Mouse (Mus musculus) heart, embryonic 16.5 days (tissue): ENCODE measurements around the gene Nt5dc3. TPM values are rescaled to one million over a fixed set of nuclear protein-coding genes. Genes with fewer than 3 reads are reported as not detected.

Experiments
- ATAC-seq: fragments of 200-750 bp; cut with Nextera tagmentation; replicated peaks from 2 replicates; pipeline ENCODE4 v1.8.0; 2017; ENCODE audit warnings: moderate number of reproducible peaks; ENCODE audit not compliant: insufficient read depth, low FRiP score; ENCODE audit errors: extremely low read depth
- H3K27ac ChIP-seq: fragments of 300-500 bp; sonication (generic); 2 replicates; pipeline ENCODE4 v1.5.1; 2014; ENCODE audit warnings: mild to moderate bottlenecking, low read length, control low read depth, moderate library complexity
- H3K27me3 ChIP-seq: fragments of 300-500 bp; sonication (generic); 2 replicates; pipeline ENCODE4 v1.6.1; 2014; ENCODE audit warnings: low read length, mixed read lengths; ENCODE audit not compliant: control insufficient read depth, insufficient read depth
- H3K36me3 ChIP-seq: fragments of 300-500 bp; sonication (generic); 2 replicates; pipeline ENCODE4 v1.6.1; 2014; ENCODE audit not compliant: control insufficient read depth, insufficient read depth
- H3K4me1 ChIP-seq: fragments of 300-500 bp; sonication (generic); 2 replicates; pipeline ENCODE4 v1.6.1; 2014; ENCODE audit warnings: low read length, mixed read lengths; ENCODE audit not compliant: control insufficient read depth, insufficient read depth
- H3K4me2 ChIP-seq: fragments of 300-500 bp; sonication (generic); 2 replicates; pipeline ENCODE4 v1.6.1; 2014; ENCODE audit warnings: low read depth, mild to moderate bottlenecking, control low read depth, low read length
- H3K4me3 ChIP-seq: fragments of 300-500 bp; sonication (generic); 2 replicates; pipeline ENCODE4 v1.5.1; 2014; ENCODE audit warnings: mild to moderate bottlenecking, control low read depth, low read length
- H3K9ac ChIP-seq: fragments of 300-500 bp; sonication (generic); 2 replicates; pipeline ENCODE4 v1.6.1; 2014; ENCODE audit warnings: low read length, control low read depth
- H3K9me3 ChIP-seq: fragments of 300-500 bp; sonication (generic); replicated peaks from 2 replicates; pipeline ENCODE4 v1.6.1; 2016; ENCODE audit warnings: low read length; ENCODE audit not compliant: control insufficient read depth
- WGBS: fragments of 180-500 bp; shearing (Covaris S2); extraction: QIAGEN DNeasy Blood & Tissue Kit; methylation state at CpG from one replicate; pipeline ENCODE4 v1.1.7; 2014; 5-methylcytosine and 5-hydroxymethylcytosine counted together
- polyA plus RNA-seq: library from polyadenylated mRNA; unstranded; fragments of >200 nt; fragmentation: Nextera tagmentation; extraction: Ambion mirVana; gene quantifications from 2 replicates; pipeline ENCODE4 v1.2.1, GENCODE M21; 2015

Gene Nt5dc3
- polyA plus RNA-seq, 1 experiment from 2014 or later = 4.8 TPM

DNA sequence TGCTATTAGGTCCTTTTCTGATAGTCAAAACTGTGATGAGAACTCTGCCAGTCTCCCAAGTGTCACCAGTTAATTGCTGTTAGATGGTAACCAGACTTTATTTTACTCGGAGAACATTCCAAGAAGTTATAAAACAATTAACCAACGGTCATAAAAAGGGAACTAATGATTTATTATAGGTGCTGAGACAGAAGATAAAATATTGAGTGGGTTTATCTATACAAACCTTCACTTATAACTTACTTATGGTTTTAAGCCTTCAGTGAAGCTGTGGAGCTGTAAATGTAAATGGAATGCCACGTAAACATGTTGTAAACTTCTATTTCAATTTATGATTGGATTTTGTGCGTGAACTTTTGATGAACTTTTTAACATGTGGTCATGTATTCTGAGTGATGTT, 5.4 kb upstream of the Nt5dc3 start:
- WGBS = 72% methylated on average over 4 of the region's 4 CpGs
- Histone ChIP-seq H3K9me3 (no peaks in the 10 kb centered on the region), H3K4me2 (no peak overlapping the region), H3K36me3 (no peaks in the 10 kb centered on the region), H3K4me1 (peaks cover 7% of the 10 kb centered on the region), H3K27ac (no peak overlapping the region), H3K27me3 (no peaks in the 10 kb centered on the region), H3K4me3 (no peak overlapping the region), H3K9ac (no peak overlapping the region)
- no peak for ATAC-seq

- Histone ChIP-seq H3K4me3 (no peak overlapping the region), H3K4me1 (peaks cover 20% of the 10 kb centered on the region), H3K9ac (no peak overlapping the region), H3K9me3 (no peaks in the 10 kb centered on the region), H3K27me3 (no peaks in the 10 kb centered on the region), H3K36me3 (no peaks in the 10 kb centered on the region), H3K27ac (no peak overlapping the region), H3K4me2 (no peak overlapping the region)
- WGBS = 64% methylated on average over 9 of the region's 9 CpGs
- ATAC-seq = no peak
Observed at GRCm38 (mm10) chr10:86776281-86776680, 2.5 kb upstream of the Nt5dc3 start.

DNA sequence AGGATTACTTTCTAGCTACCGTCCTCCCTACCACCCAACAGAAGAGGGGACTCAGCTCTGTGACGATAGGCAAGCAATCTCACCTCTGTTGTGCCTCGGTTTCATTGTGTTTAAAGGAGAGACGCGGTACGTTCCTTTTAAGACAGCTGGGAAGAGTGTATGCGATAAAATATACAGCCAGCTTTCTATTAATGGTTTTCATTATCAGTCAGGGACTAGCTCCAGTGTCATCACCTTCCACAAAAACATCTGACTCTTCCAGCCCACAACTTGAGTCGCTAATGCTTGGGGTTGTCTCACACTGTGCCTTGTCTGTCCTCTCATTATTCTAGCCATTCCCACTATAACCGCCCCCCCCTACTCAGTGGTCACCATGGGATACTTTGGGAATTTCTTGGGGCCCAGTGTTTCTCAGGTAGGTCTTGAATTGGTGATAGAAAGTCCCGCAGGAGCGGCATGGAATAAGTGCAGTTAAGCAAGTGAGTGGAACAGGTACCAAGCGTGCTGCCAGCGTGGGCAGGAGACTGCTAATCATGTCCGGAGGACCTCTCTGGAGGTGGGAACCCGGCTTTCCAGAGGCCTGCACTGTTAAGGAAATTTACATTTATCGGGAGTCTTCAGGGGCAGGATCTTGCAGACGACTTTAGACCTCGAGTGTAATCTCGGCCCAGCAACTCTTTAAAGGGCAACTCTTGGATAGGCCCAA, 1.0 kb upstream of the Nt5dc3 start:
- no peak for ATAC-seq
- Histone ChIP-seq H3K4me1 (peaks cover 28% of the 10 kb centered on the region), H3K9me3 (no peaks in the 10 kb centered on the region), H3K4me2 (peak overlapping the region; percentile 95), H3K27me3 (no peaks in the 10 kb centered on the region), H3K9ac (peak overlapping the region; percentile 72), H3K27ac (peak overlapping the region; percentile 95), H3K4me3 (peak overlapping the region; percentile 89), H3K36me3 (no peaks in the 10 kb centered on the region)
- WGBS = 23% methylated on average over 19 of the region's 19 CpGs

DNA sequence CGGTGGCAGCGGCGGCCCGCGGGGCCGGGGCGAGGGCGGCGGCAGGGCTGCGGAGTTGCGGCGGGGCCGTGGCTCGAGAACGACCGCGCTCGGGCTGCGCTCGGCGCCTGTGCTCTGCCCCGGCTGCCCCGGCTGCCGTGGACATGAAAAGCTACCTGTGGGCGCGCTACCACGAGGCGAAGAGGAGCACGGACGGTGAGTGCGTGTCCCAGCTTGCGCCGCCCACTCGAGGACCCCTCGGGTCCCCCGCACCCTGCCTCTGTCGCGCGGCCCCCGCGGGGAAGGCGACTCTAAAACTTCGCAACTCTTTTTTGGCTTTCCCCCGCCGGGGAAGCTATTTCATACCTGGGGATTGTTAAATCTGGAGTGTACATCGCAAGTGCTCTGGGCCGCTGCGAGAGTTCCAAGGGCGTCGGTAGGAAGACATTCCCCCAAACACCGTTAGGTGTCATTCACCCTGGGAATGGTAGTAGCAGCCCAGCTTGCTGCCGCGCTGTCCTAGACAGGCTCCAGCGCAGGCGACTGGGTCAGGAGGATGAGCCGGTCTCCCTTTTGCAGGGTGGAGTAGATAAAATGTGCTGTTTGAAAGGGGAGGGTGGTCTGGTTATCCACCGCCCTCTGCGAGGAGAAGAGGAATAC, 431 bp downstream of the Nt5dc3 start:
- Histone ChIP-seq H3K9me3 (no peaks in the 10 kb centered on the region), H3K36me3 (no peaks in the 10 kb centered on the region), H3K27ac (peak overlapping the region; percentile 82), H3K4me1 (peaks cover 28% of the 10 kb centered on the region), H3K4me2 (peak overlapping the region; percentile 95), H3K27me3 (no peaks in the 10 kb centered on the region), H3K9ac (peak overlapping the region; percentile 96), H3K4me3 (peak overlapping the region; percentile 89)
- under 1% methylated on average over 58 of the region's 58 CpGs for WGBS
- ATAC-seq = peak; percentile 18; the same call in 1 of the 2 replicates

DNA sequence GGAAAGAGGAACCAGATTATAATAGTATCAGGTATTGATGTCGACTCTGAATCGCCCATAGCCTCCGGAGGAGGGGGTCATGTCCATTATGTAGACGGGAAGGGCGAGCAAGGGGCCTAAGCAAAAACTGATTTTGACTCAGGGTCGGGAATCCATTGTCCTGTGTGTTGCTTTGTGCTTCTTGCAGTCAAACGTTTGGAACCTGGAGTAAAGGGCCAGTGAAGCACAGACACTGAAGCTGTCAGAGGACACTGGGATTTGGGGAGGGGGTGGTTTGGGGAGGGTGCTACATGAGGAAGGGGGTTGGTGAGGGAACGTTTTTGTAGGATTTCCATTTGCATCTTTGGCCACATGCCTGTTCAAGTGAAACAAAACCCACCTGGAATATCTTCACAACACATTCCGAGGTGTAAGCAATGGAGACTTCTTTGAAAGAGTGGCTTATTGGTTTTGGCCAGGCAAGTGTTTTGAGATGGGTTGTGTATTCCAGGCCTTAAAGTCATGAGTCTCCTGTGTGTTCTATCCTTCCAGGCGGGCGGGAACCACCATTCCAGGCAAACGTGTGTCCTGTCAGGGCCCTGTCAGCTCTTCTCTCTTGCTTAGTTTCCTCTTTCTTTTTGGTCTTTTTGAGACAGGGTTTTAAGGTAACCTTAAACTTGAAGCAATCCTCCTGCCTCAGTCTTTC, 1.2 kb downstream of the Nt5dc3 start:
- Histone ChIP-seq H3K27ac (peak overlapping the region; percentile 82), H3K9me3 (no peaks in the 10 kb centered on the region), H3K36me3 (no peaks in the 10 kb centered on the region), H3K9ac (peak overlapping the region; percentile 96), H3K27me3 (no peaks in the 10 kb centered on the region), H3K4me1 (peaks cover 31% of the 10 kb centered on the region), H3K4me3 (peak overlapping the region; percentile 89), H3K4me2 (peak overlapping the region; percentile 95)
- ATAC-seq = no peak
- 17% methylated on average over 12 of the region's 12 CpGs for WGBS

DNA sequence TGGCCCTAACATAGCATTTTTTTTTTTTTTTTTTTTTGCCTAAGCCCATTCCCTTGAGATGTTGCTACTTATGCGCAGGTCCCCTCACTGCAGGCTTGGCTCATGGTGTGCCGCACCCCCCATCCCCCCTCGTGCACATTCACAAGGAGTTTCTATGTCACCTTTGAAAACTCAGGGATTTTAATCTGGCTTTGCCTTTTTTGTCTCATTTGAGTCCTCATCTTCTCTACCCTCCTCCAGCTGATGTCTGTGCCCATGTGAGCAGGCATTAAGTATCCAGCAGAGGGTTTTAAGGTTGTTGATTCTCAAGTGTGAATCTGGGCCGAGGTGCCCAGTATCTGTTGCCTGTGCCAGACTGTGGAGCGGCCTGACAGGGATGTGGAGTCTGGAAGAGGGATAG, 2.8 kb downstream of the Nt5dc3 start:
- peaks cover 32% of the 10 kb centered on the region for H3K4me1 ChIP-seq
- 61% methylated on average over 5 of the region's 5 CpGs for WGBS
- no peaks in the 10 kb centered on the region for H3K9me3 ChIP-seq
- H3K27me3 ChIP-seq = no peaks in the 10 kb centered on the region
- 0 out of 2 replicates have a peak overlapping the region, but pooled peaks have one; percentile 25 for H3K4me2 ChIP-seq
- H3K9ac ChIP-seq = 0 out of 2 replicates have a peak overlapping the region, but pooled peaks have one; percentile 2
- no peak overlapping the region for H3K4me3 ChIP-seq
- no peaks in the 10 kb centered on the region for H3K36me3 ChIP-seq
- no peak overlapping the region for H3K27ac ChIP-seq
- no peak for ATAC-seq

DNA sequence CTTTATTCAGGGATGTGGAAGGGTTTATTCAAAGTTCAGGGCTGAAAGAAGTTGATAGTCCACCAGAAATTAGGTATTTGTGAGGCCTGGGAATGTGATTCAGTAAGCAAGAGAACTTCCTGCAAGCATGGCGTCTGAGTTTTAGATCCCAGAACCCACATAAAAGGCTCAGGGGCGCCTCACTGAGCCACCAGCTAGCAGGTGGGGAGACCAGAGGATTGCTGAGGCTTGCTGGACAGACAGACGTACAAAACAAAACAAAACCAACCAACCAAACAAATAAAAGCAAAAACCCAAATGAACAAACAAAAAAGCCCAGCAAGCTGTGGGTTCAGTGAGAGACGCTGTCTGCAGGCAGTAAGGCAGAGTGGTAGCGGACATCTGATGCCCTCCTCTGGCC, 3.9 kb downstream of the Nt5dc3 start:
- H3K9me3 ChIP-seq = no peaks in the 10 kb centered on the region
- H3K4me3 ChIP-seq = no peak overlapping the region
- no peak overlapping the region for H3K9ac ChIP-seq
- H3K27ac ChIP-seq = no peak overlapping the region
- no peaks in the 10 kb centered on the region for H3K27me3 ChIP-seq
- ATAC-seq = no peak
- 71% methylated on average over 5 of the region's 5 CpGs for WGBS
- H3K4me1 ChIP-seq = peaks cover 32% of the 10 kb centered on the region
- no peaks in the 10 kb centered on the region for H3K36me3 ChIP-seq
- H3K4me2 ChIP-seq = no peak overlapping the region

GRCm38 (mm10) chr10:86783561-86783960, 4.8 kb downstream of the Nt5dc3 start:
- ATAC-seq = no peak
- Histone ChIP-seq H3K27me3 (no peaks in the 10 kb centered on the region), H3K9me3 (no peaks in the 10 kb centered on the region), H3K4me1 (peaks cover 35% of the 10 kb centered on the region), H3K4me3 (no peak overlapping the region), H3K36me3 (no peaks in the 10 kb centered on the region), H3K9ac (no peak overlapping the region), H3K27ac (no peak overlapping the region), H3K4me2 (no peak overlapping the region)
- WGBS = 82% methylated on average over 5 of the region's 5 CpGs

GRCm38 (mm10) chr10:86784126-86784675, 5.4 kb downstream of the Nt5dc3 start:
- peaks cover 35% of the 10 kb centered on the region for H3K4me1 ChIP-seq
- no peak overlapping the region for H3K27ac ChIP-seq
- no peak overlapping the region for H3K4me2 ChIP-seq
- 87% methylated on average over 5 of the region's 5 CpGs for WGBS
- H3K9me3 ChIP-seq = no peaks in the 10 kb centered on the region
- H3K9ac ChIP-seq = no peak overlapping the region
- H3K27me3 ChIP-seq = no peaks in the 10 kb centered on the region
- no peak overlapping the region for H3K4me3 ChIP-seq
- ATAC-seq = no peak
- H3K36me3 ChIP-seq = no peaks in the 10 kb centered on the region
